Mouse (Mus musculus) urinary bladder, postnatal 4 days (tissue): Measurements from ENCODE around the gene Casr.

Source experiments
- DNase-seq, 2 experiments: peaks; one replicate each; pipeline ENCODE4 v3.0.0; 2021 to 2022; ENCODE audit warnings: low spot score in 2 of 2

Gene Casr

GRCm38 (mm10) chr16:36561386-36562338 is at the start of gene Casr:
Gene Casr, minus strand, starts transcription at chr16:36562141.
- DNase-seq: no peak

DNA sequence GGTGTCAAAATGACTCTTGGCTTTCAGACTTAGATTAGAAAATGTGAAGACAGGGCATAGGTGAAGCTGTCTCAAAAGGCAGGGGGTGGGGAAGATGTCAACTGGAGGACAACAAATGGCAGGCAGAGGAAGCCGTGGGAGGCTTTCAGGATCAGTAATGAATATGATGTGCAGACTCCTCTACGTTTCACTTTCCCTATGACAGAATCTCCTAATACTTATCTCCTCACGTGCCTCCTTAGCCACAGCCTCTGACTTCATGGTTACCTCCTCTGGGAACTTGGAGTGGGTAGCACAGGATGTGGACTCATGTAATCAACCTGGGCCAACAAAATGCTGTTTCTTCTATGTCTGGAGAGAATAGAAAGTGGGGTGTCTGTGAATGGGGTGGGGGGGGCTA is 40.7 kb upstream of the Casr start:
- DNase-seq: no peak

- DNase-seq: no peak
These were observed 36.3 kb upstream of the Casr start for GRCm38 (mm10) chr16:36598265-36598664.

GRCm38 (mm10) chr16:36596671-36597410 is 34.9 kb upstream of the Casr start:
- no peak for DNase-seq

- no peak for DNase-seq
These were observed 28.0 kb upstream of the Casr start for GRCm38 (mm10) chr16:36589898-36590297.

DNA sequence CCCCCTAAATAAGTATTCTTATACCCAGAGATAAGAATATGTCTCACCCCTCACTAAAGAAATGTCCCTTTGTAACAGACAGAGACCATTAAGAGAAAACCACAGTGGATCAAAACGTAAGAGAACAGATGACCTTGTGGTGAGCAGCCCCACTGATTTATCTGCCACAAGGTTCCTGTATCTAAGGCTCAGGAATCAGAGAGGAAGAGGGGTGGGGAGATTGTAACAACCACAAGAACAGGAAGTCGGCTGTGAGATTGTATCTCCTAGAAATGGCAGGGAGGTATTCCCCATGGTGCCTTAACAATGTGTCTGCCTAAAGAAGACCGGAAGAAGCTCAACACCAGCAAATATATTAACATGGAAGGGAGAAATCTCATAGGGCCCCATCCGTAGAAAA is 26.0 kb upstream of the Casr start:
- DNase-seq: no peak

DNA sequence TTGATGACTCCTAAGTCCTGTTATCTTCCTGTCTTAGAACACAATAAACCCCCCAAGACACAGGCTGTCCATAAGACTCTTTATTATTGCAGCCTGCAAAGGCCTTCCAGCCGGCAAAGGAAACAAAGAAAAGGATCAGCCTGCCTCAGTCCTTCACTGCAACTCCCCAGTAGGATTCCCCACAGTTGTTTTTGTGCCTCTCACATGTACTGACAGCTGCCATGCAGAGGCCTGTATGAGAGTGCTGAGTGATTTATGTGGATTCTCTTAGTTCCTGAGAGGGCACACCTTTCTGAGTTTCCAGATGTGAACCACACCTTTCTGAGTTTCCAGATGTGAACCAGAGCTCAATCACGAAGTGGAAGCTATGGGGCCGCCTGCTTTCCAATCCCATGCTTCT is 20.1 kb upstream of the Casr start:
- DNase-seq: no peak

GRCm38 (mm10) chr16:36571942-36572341 is 10.0 kb upstream of the Casr start:
- no peak for DNase-seq

DNA sequence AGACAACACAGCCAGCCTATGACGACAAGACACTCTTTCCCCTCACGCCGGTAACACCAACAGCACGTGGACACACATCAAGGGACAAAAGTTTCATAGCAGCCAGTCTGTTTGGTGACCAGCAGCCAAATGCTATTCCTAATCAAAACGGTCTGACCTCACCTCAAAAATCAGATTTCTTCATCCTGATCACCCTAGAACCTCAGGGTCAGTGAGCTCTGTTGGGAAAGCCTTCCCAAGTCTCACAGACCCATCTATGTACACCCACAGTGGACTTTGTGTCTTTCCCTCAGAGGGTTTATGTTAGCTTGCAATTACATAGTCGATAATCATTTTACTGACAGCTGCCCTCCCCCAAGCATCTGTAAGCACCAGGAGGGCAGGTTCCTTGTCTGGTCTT is 2.4 kb downstream of the Casr start:
- no peak for DNase-seq

DNA sequence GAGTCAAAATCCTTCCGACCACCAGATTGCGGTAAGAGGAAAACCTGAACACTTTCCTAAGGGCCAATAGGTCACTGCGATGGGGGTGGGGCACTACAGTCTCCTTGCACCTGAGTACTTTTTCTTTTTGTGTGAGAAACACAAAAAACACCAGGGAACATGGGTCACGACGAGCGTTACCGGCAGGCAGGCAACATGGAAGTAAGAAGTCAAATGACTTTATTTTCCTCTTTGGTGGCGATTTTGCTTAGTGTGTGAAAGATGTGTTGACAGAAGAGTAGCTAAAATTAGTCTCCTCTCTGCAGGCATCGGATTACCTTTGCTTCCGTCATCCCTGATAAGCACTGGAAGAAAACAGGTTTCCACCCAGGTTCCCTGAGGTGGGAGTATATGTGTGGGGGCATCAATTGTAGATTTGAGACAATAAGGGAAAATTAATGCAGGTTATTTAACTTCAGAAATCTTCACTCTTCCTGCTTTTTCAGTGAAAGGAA is 6.2 kb downstream of the Casr start:
- DNase-seq: no peak

DNA sequence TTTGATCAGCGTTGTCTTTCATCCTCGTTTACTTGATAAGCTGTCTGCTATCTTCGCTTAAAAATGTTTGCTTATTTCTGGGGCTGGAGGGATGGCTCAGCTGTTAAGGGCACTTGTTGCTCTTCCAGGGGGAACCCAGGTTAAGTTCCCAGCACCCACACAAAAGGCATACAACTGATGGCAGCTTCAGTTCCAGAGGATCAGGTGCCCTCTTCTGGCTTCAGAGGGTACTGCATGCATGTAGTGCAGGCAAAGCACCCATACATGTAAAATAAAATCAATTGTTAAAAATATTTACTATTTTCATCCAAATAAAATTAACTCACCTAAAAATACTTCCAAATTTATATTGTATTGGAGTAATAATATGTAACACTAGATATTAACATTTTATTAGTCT is 8.3 kb downstream of the Casr start:
- no peak for DNase-seq

GRCm38 (mm10) chr16:36545333-36545732 is 16.6 kb downstream of the Casr start:
- DNase-seq: no peak

DNA sequence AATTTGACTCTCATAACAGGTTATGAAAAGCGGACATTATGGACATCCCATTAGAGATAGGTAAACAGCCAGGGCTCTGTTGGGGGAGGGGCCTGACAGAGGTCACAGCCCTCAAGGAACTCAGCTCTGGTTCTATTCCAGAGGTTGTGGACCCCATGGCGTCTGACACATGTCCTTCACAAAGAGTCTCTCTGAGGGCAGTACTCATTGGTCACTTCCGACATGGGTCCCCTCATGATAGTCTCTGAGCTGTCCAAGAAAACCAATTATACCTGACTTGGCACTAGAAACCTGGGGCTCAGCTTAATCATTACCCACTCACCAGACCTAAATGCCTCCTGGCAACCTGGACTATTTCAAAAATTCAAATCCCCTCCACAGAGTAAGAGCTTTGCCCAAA is 18.9 kb downstream of the Casr start:
- no peak for DNase-seq

DNA sequence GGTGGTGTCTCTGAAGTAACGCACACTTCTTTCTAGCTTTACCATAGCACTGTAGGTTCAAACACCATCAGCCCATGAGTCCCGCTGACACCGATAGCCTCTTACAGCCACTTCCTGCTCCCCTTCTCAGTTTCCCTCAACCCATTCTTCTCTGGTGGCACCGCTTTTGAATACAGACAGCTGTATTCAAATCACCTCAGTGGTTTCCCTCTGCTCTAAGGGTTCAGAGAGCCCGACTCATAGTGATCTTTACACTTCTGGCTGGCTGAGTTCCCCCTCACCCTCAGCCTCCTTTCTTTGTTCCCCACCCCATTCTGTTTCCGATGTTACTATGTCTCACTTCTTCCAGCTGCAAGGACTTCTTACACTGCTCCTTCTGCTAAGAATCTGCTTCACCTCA is 21.1 kb downstream of the Casr start:
- no peak for DNase-seq

GRCm38 (mm10) chr16:36532981-36533687 is 28.8 kb downstream of the Casr start:
- no peak for DNase-seq

GRCm38 (mm10) chr16:36532046-36532445 is 29.9 kb downstream of the Casr start:
- no peak for DNase-seq

GRCm38 (mm10) chr16:36531630-36532029 is 30.3 kb downstream of the Casr start:
- no peak for DNase-seq

DNA sequence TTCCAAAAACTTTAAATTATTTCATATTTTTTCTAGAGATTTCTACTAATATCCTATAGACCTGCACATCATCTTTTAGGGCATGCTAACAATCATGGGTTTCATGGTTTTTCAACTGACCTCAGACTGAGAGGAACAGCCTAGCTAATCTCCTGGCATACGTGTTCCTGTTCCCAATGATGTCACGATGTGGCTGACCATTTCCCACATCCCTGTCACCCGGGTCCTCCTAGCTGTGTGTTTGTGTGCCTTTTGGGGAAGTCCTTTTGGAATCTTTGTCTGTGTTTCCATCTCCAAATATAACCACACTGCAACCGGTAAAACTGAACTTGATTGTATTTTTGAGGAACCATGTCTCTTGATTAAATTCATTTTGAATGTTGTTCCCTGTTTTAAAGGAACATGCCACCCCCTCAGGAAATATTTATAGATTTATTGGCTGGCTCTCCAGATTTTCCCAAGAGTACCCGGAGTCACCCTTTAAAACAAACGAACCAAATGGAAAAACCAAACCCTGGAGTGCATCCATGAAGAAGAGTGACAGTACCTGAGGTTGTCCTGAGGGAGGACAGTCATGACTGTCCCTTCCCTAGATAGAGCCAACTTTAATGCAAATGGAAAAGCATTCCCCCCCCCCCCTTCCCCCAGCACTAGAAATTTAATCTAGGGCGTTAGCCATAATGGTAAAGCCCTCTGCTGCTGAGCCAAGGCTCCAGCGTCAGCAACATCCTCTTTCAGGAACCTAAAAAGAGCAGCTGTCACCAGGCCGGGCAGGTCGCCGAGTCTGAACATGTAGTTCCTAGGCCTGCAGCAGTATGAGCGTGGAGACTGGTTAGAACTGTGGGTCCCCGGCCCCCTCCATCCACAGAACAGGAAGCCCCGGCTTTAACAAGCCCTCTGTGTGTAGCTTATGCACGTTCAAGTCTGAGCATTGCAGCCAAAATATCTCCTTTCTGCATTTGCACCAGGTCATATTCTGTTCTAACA is 31.1 kb downstream of the Casr start:
- peak in 1 of 2 experiments; percentile 26 for DNase-seq

DNA sequence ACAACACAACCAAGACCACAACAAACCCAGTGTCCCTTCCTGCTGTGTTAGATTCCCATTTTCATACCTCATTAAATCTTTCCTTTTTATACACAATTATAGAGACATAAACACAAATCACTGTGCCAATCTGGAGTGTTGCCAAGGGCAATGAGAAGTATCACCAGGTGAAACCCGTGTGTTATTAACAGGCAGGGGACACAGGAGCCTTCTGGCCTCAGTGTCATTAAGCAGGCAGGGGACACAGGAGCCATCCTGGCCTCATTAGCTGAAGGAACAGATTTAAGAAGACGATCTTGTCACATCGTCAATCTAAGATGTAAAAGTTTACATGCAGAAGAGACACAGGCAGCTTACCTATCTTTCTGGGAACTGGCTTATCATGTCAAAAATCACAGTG is 33.1 kb downstream of the Casr start:
- DNase-seq: no peak

GRCm38 (mm10) chr16:36526596-36527282 is 35.2 kb downstream of the Casr start:
- no peak for DNase-seq
